Mouse (Mus musculus) T-cell, adult 2 months (primary cell): ENCODE results near the gene Card10.
"Not testable (repeated sequence)": the region's sequence is repeated elsewhere in the genome, so short reads cannot be mapped to it uniquely, and the experiment has no call there.

ENCODE experiments used
- DNase-seq: peaks from one replicate; pipeline ENCODE4 v3.0.0; 2022; ENCODE audit warnings: low spot score

Card10 gene

GRCm38 (mm10) chr15:78802776-78803391 is at the start of gene Card10:
Gene Card10, minus strand, starts transcription at chr15:78803042.
- DNase-seq = peak; percentile 32

- peak; percentile 87 for DNase-seq
These were observed 48.8 kb upstream of the Card10 start for GRCm38 (mm10) chr15:78851505-78852153.

GRCm38 (mm10) chr15:78850944-78851343 is 48.1 kb upstream of the Card10 start:
- no peak for DNase-seq

- DNase-seq = no peak
These were observed 47.4 kb upstream of the Card10 start for GRCm38 (mm10) chr15:78850059-78850824.

- DNase-seq = no peak
These were observed 46.6 kb upstream of the Card10 start for GRCm38 (mm10) chr15:78849485-78849884.

GRCm38 (mm10) chr15:78848467-78848866 is 45.6 kb upstream of the Card10 start:
- peak; percentile 74 for DNase-seq

- DNase-seq = not testable (repeated sequence)
These were observed 44.0 kb upstream of the Card10 start for GRCm38 (mm10) chr15:78846805-78847204.

GRCm38 (mm10) chr15:78846352-78846751 is 43.5 kb upstream of the Card10 start:
- DNase-seq = no peak

GRCm38 (mm10) chr15:78845867-78846266 is 43.0 kb upstream of the Card10 start:
- DNase-seq = no peak

- DNase-seq = no peak
These were observed 42.5 kb upstream of the Card10 start for GRCm38 (mm10) chr15:78845321-78845720.

GRCm38 (mm10) chr15:78844791-78845190 is 41.9 kb upstream of the Card10 start:
- no peak for DNase-seq

GRCm38 (mm10) chr15:78843581-78844469 is 41.0 kb upstream of the Card10 start:
- DNase-seq = peak; percentile 20

- peak; percentile 13 for DNase-seq
These were observed 39.7 kb upstream of the Card10 start, which contains the start of gene Cdc42ep1 for GRCm38 (mm10) chr15:78842371-78843163. Gene Cdc42ep1, plus strand, starts transcription at chr15:78842624.

GRCm38 (mm10) chr15:78841161-78841790 is 38.4 kb upstream of the Card10 start:
- DNase-seq = no peak

- no peak for DNase-seq
These were observed 37.9 kb upstream of the Card10 start for GRCm38 (mm10) chr15:78840751-78841150.

- no peak for DNase-seq
These were observed 37.4 kb upstream of the Card10 start for GRCm38 (mm10) chr15:78840241-78840640.

GRCm38 (mm10) chr15:78839744-78840143 is 36.9 kb upstream of the Card10 start:
- DNase-seq = no peak

GRCm38 (mm10) chr15:78836086-78836621 is 33.3 kb upstream of the Card10 start:
- DNase-seq = no peak

- peak; percentile 80 for DNase-seq
These were observed 32.6 kb upstream of the Card10 start for GRCm38 (mm10) chr15:78835200-78836085.
